Mouse (Mus musculus) CH12F3 (cell line): Measurements from ENCODE around the gene Ralgds.

Source experiments
- in situ Hi-C: fragments of 300-500 bp; cut with MboI; formaldehyde crosslinking; loops from 2 replicates; pipeline ENCODE4 v1.14.3; 2020; ENCODE audit warnings: low sequenced_read_pairs

Gene Ralgds

GRCm38 (mm10) chr2:28532938-28533771 is 20.2 kb downstream of the Ralgds start:
- in situ Hi-C loops: no loop called here

- in situ Hi-C loops: no loop called here
Observed at GRCm38 (mm10) chr2:28533901-28534435, 21.0 kb downstream of the Ralgds start.

- in situ Hi-C loops: no loop called here
Observed at GRCm38 (mm10) chr2:28534436-28535262, 21.7 kb downstream of the Ralgds start.

- in situ Hi-C loops: no loop called here
Observed at GRCm38 (mm10) chr2:28535263-28535540, 22.3 kb downstream of the Ralgds start.

GRCm38 (mm10) chr2:28535650-28536049 is 22.7 kb downstream of the Ralgds start:
- in situ Hi-C loops: no loop called here

- in situ Hi-C loops: no loop called here
Observed at GRCm38 (mm10) chr2:28536166-28536565, 23.2 kb downstream of the Ralgds start.

- in situ Hi-C loops: no loop called here
Observed at GRCm38 (mm10) chr2:28536766-28537633, 24.1 kb downstream of the Ralgds start.

GRCm38 (mm10) chr2:28537634-28537920 is 24.7 kb downstream of the Ralgds start:
- in situ Hi-C loops: no loop called here

GRCm38 (mm10) chr2:28537995-28538816 is 25.3 kb downstream of the Ralgds start:
- in situ Hi-C loops: no loop called here

GRCm38 (mm10) chr2:28538817-28539128 is 25.8 kb downstream of the Ralgds start:
- in situ Hi-C loops: no loop called here

- in situ Hi-C loops: no loop called here
Observed at GRCm38 (mm10) chr2:28539206-28539605, 26.3 kb downstream of the Ralgds start.

GRCm38 (mm10) chr2:28539949-28540348 is 27.0 kb downstream of the Ralgds start:
- in situ Hi-C loops: no loop called here

GRCm38 (mm10) chr2:28540587-28541227 is 27.8 kb downstream of the Ralgds start:
- in situ Hi-C loops: no loop called here

GRCm38 (mm10) chr2:28543894-28544293 is 31.0 kb downstream of the Ralgds start:
- in situ Hi-C loops: no loop called here

GRCm38 (mm10) chr2:28545976-28546375 is 33.1 kb downstream of the Ralgds start:
- in situ Hi-C loops: no loop called here

GRCm38 (mm10) chr2:28546560-28546959 is 33.6 kb downstream of the Ralgds start:
- in situ Hi-C loops: no loop called here

GRCm38 (mm10) chr2:28547237-28548172 is 34.6 kb downstream of the Ralgds start:
- in situ Hi-C loops: no loop called here

GRCm38 (mm10) chr2:28549157-28549556 is 36.2 kb downstream of the Ralgds start:
- in situ Hi-C loops: no loop called here

- in situ Hi-C loops: no loop called here
Observed at GRCm38 (mm10) chr2:28552301-28552700, 39.4 kb downstream of the Ralgds start.
